Comparison of ENCODE assay signal across 8 mouse cellular contexts in the genomic region with DNA sequence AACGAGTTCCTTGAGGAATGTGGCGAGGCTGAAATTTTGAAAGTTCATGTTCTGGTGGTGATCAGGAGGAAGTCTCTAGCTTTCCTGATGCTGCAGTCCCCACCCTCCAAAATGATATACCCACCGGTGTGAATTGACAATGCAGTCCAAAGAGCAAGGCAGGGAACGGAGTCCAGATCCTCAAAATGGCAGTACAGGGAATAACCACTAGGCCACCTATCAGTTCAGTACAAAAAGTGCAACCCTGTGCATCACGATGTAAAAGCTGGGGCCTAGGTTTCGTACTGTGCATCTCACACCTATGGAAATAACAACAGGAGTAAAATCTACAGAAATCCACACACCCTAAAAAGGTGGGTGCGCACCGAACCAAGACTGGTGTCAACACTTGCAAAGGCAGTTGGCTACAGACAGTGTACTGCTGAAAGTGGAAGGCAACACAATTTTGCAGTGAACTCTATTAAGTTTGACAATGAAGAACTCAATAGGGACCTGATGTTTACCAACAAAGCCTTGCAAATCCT. TPM values are rescaled to one million over a fixed set of nuclear protein-coding genes. Genes with fewer than 3 reads are reported as not detected.
DNase-seq lines count a peak whose midpoint lies in the region; ATAC-seq and TF ChIP-seq lines count a peak whose summit lies in the region.

No protein-coding gene starts in this region.

- no peak for DNase-seq in kidney, postnatal 36 days
- DNase-seq in midbrain, embryonic 14.5 days, result no peak
- DNase-seq in embryo, embryonic 10 days (ENCODE audit: low spot score), result no peak
- no peak for DNase-seq in left cerebral cortex, postnatal 10 days (ENCODE audit: extremely low spot score in 1 of 2, low spot score in 2 of 2)
- DNase-seq in adrenal gland, postnatal 10 days, result no peak

- TF ChIP-seq POLR2A in cortical plate, adult 2 months (IDR thresholded peaks at IDR 0.05; ENCODE audit: extremely low read depth, insufficient read depth, low read length), result no peak

- peaks cover 36% of the 10 kb centered on the region for H3K36me3 ChIP-seq in kidney, embryonic 14.5 days (ENCODE audit: control insufficient read depth, insufficient read depth, low read length)
- H3K36me3 ChIP-seq in hindbrain, embryonic 15.5 days, result peaks cover 15% of the 10 kb centered on the region; the same call in 1 of the 2 replicates
- peaks cover 29% of the 10 kb centered on the region for H3K36me3 ChIP-seq in midbrain, embryonic 14.5 days (ENCODE audit: control insufficient read depth, insufficient read depth, low read length)

- H3K27me3 ChIP-seq in kidney, embryonic 14.5 days (ENCODE audit: control insufficient read depth, insufficient read depth, low read length), result no peaks in the 10 kb centered on the region
- H3K27me3 ChIP-seq in hindbrain, embryonic 15.5 days, result no peaks in the 10 kb centered on the region
- H3K27me3 ChIP-seq in midbrain, embryonic 14.5 days (ENCODE audit: control insufficient read depth, insufficient read depth, low read length), result no peaks in the 10 kb centered on the region

- no peak overlapping the region; the same call in 1 of the 2 replicates for H3K9ac ChIP-seq in kidney, embryonic 14.5 days (ENCODE audit: low read depth, low read length)
- H3K9ac ChIP-seq in hindbrain, embryonic 15.5 days, result peak overlapping the region; percentile 100; the same call in 1 of the 2 replicates
- H3K9ac ChIP-seq in midbrain, embryonic 14.5 days (replicated peaks; ENCODE audit: low read length), result peak overlapping the region; percentile 100; the same call in 1 of the 2 replicates

- intact Hi-C loops in left cerebral cortex, postnatal 10 days (cut with DNase I), result loop anchor here (2.0 kb wide), 1 partner anchor 76 kb away; no protein-coding TSS in a partner anchor

- no peak overlapping the region for H3K27ac ChIP-seq in kidney, embryonic 14.5 days (ENCODE audit: low read depth, low read length)
- no peak overlapping the region for H3K27ac ChIP-seq in cortical plate, adult 2 months (ENCODE audit: insufficient read depth, low read length)
- no peak overlapping the region for H3K27ac ChIP-seq in hindbrain, embryonic 15.5 days (replicated peaks)
- no peak overlapping the region for H3K27ac ChIP-seq in midbrain, embryonic 14.5 days (replicated peaks; ENCODE audit: low read depth, low read length)

- H3K9me3 ChIP-seq in kidney, embryonic 14.5 days (ENCODE audit: control insufficient read depth, low read length), result 0 out of 2 replicates have a peak, but pooled peaks cover 3% of the 10 kb centered on the region
- H3K9me3 ChIP-seq in hindbrain, embryonic 15.5 days, result no peaks in the 10 kb centered on the region
- H3K9me3 ChIP-seq in midbrain, embryonic 14.5 days (ENCODE audit: control insufficient read depth, low read length), result no peaks in the 10 kb centered on the region

- no peak for TF ChIP-seq CTCF in cortical plate, adult 2 months (IDR thresholded peaks at IDR 0.05; ENCODE audit: extremely low read depth, insufficient read depth, low read length)

- H3K4me3 ChIP-seq in kidney, embryonic 14.5 days (ENCODE audit: low read length), result peak overlapping the region; percentile 99
- peak overlapping the region; percentile 87 for H3K4me3 ChIP-seq in cortical plate, adult 2 months (ENCODE audit: insufficient read depth, low read length)
- H3K4me3 ChIP-seq in hindbrain, embryonic 15.5 days, result peak overlapping the region; percentile 99
- H3K4me3 ChIP-seq in midbrain, embryonic 14.5 days (replicated peaks; ENCODE audit: low read depth, low read length), result peak overlapping the region; percentile 96

- WGBS in kidney, embryonic 14.5 days, result 78% methylated on average over 8 of the region's 8 CpGs
- WGBS in hindbrain, embryonic 15.5 days, result 80% methylated on average over 8 of the region's 8 CpGs
- 90% methylated on average over 8 of the region's 8 CpGs for WGBS in midbrain, embryonic 14.5 days

- H3K4me1 ChIP-seq in kidney, embryonic 14.5 days (ENCODE audit: control insufficient read depth, insufficient read depth, low read length), result peaks cover 23% of the 10 kb centered on the region
- H3K4me1 ChIP-seq in cortical plate, adult 2 months (ENCODE audit: control insufficient read depth, insufficient read depth, low read length), result peaks cover 10% of the 10 kb centered on the region
- peaks cover 50% of the 10 kb centered on the region for H3K4me1 ChIP-seq in hindbrain, embryonic 15.5 days (replicated peaks)
- peaks cover 37% of the 10 kb centered on the region for H3K4me1 ChIP-seq in midbrain, embryonic 14.5 days (ENCODE audit: control insufficient read depth, insufficient read depth, low read length)

- peak overlapping the region; percentile 50 for H3K4me2 ChIP-seq in kidney, embryonic 14.5 days (replicated peaks; ENCODE audit: low read depth, low read length)
- peak overlapping the region; percentile 70 for H3K4me2 ChIP-seq in hindbrain, embryonic 15.5 days
- peak overlapping the region; percentile 85 for H3K4me2 ChIP-seq in midbrain, embryonic 14.5 days (ENCODE audit: low read length)

- no peak for ATAC-seq in kidney, embryonic 14.5 days (ENCODE audit: low FRiP score, low TSS enrichment)
- no peak for ATAC-seq in hindbrain, embryonic 15.5 days (ENCODE audit: low FRiP score, low read depth)
- no peak for ATAC-seq in midbrain, embryonic 14.5 days (ENCODE audit: low FRiP score, low TSS enrichment)

RNA-seq across cellular contexts. Expression of gene Adnp, which starts 2.4 kb away (rescaled TPM):
- 3.8 and 4.0 TPM in 2 replicates for polyA plus RNA-seq in kidney, embryonic 14.5 days (2014; fragmentation: Nextera tagmentation; extraction: Ambion mirVana)
- 33.0 and 34.5 TPM in 2 replicates for polyA plus RNA-seq in cortical plate, adult 2 months (2012; rRNA removed)
- 14.7 and 15.3 TPM in 2 replicates for polyA plus RNA-seq in hindbrain, embryonic 15.5 days (2015; fragmentation: Nextera tagmentation; extraction: Ambion mirVana)
- polyA plus RNA-seq in midbrain, embryonic 14.5 days (2014; fragmentation: Nextera tagmentation; extraction: Ambion mirVana), result 4.5 and 5.8 TPM in 2 replicates
- 100 to 1,000 TPM; 107 to 121 TPM for total RNA-seq in left cerebral cortex, postnatal 10 days (2021)
- total RNA-seq in adrenal gland, postnatal 10 days (2021), result 10 to 100 TPM; 47.6 to 66.2 TPM

RNA-seq across cellular contexts. Expression of gene Gm20716, which starts 25.6 kb away (rescaled TPM):
- 29.9 and 35.7 TPM in 2 replicates for polyA plus RNA-seq in kidney, embryonic 14.5 days (2014; fragmentation: Nextera tagmentation; extraction: Ambion mirVana)
- 32.5 and 36.9 TPM in 2 replicates for polyA plus RNA-seq in cortical plate, adult 2 months (2012; rRNA removed)
- 18.2 and 22.2 TPM in 2 replicates for polyA plus RNA-seq in hindbrain, embryonic 15.5 days (2015; fragmentation: Nextera tagmentation; extraction: Ambion mirVana)
- polyA plus RNA-seq in midbrain, embryonic 14.5 days (2014; fragmentation: Nextera tagmentation; extraction: Ambion mirVana), result 35.8 and 35.9 TPM in 2 replicates
- 10 to 100 TPM; 32.4 to 39.9 TPM for total RNA-seq in left cerebral cortex, postnatal 10 days (2021)
- 10 to 100 TPM; 21.9 to 24.6 TPM for total RNA-seq in adrenal gland, postnatal 10 days (2021)

RNA-seq across cellular contexts. Expression of gene Dpm1, which starts 25.9 kb away (rescaled TPM):
- 82.3 and 84.0 TPM in 2 replicates for polyA plus RNA-seq in kidney, embryonic 14.5 days (2014; fragmentation: Nextera tagmentation; extraction: Ambion mirVana)
- polyA plus RNA-seq in cortical plate, adult 2 months (2012; rRNA removed), result 22.2 and 22.4 TPM in 2 replicates
- polyA plus RNA-seq in hindbrain, embryonic 15.5 days (2015; fragmentation: Nextera tagmentation; extraction: Ambion mirVana), result 54.6 and 62.1 TPM in 2 replicates
- 61.1 and 75.4 TPM in 2 replicates for polyA plus RNA-seq in midbrain, embryonic 14.5 days (2014; fragmentation: Nextera tagmentation; extraction: Ambion mirVana)
- 10 to 100 TPM; 43.6 to 52.5 TPM for total RNA-seq in left cerebral cortex, postnatal 10 days (2021)
- total RNA-seq in adrenal gland, postnatal 10 days (2021), result 100 to 1,000 TPM; 102 to 112 TPM

RNA-seq across cellular contexts. Expression of gene Mocs3, which starts 25.9 kb away (rescaled TPM):
- 8.8 and 10.1 TPM in 2 replicates for polyA plus RNA-seq in kidney, embryonic 14.5 days (2014; fragmentation: Nextera tagmentation; extraction: Ambion mirVana)
- 13.9 and 14.6 TPM in 2 replicates for polyA plus RNA-seq in cortical plate, adult 2 months (2012; rRNA removed)
- polyA plus RNA-seq in hindbrain, embryonic 15.5 days (2015; fragmentation: Nextera tagmentation; extraction: Ambion mirVana), result 8.5 and 10.2 TPM in 2 replicates
- polyA plus RNA-seq in midbrain, embryonic 14.5 days (2014; fragmentation: Nextera tagmentation; extraction: Ambion mirVana), result 10.3 and 10.8 TPM in 2 replicates
- 10 to 100 TPM; 14.5 to 16.6 TPM for total RNA-seq in left cerebral cortex, postnatal 10 days (2021)
- total RNA-seq in adrenal gland, postnatal 10 days (2021), result 10 to 100 TPM; 10.1 to 15.2 TPM
